Mouse (Mus musculus): Measurements from ENCODE around the gene Tbck.

- TF ChIP-seq CTCF (IDR thresholded peaks at IDR 0.05; ENCODE audit: low read depth, low read length): no peak
- no peak for TF ChIP-seq POLR2A (IDR thresholded peaks at IDR 0.05; ENCODE audit: borderline replicate concordance, low read depth, low read length)
These were observed 176.9 kb downstream of the Tbck start for GRCm38 (mm10) chr3:132860796-132861195.
